ENCODE assay signal across 8 mouse cellular contexts in the genomic region with DNA sequence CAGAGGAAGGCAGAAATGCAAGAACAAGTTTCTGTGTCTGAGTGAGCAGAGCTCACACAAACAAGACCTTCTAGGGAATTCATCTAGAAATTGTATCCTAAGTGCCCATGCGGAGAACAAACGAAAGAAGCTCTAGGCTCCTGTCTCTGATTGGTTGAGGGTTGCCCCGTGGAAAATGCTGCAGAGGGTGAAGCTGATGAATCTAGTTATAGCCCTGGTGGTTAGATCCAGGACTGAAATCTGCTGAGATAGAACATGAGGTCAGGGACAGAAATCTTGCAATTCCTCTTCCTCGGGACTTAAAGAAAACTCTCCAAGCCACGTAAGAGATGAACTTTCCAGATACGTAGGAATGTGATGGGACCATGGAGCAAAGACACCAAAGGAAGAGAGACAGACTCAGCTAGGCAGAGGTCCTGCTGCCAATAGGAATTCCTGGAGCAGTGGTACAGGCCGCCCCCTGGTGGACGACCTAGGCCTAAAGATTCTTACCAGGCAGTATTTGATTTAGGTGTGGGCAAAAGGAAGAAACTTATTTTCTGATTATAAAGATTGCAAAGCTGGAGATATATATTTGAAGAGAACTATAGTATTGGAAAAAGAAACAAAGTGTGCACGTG. TPM values are rescaled to one million over a fixed set of nuclear protein-coding genes. Genes with fewer than 3 reads are reported as not detected.
DNase-seq lines count a peak whose midpoint lies in the region; ATAC-seq and TF ChIP-seq lines count a peak whose summit lies in the region.

No protein-coding gene starts in this region.

- H3K9ac ChIP-seq in hindbrain, embryonic 13.5 days: no peak overlapping the region
- no peak overlapping the region for H3K9ac ChIP-seq in embryonic facial prominence, embryonic 14.5 days (ENCODE audit: low read depth, low read length)
- no peak overlapping the region for H3K9ac ChIP-seq in neural tube, embryonic 11.5 days (ENCODE audit: low read length)

- peaks cover 9% of the 10 kb centered on the region for H3K4me1 ChIP-seq in hindbrain, embryonic 10.5 days (replicated peaks)
- H3K4me1 ChIP-seq in hindbrain, embryonic 13.5 days (replicated peaks): peaks cover 5% of the 10 kb centered on the region
- no peaks in the 10 kb centered on the region for H3K4me1 ChIP-seq in embryonic facial prominence, embryonic 14.5 days (ENCODE audit: control insufficient read depth, insufficient read depth, low read length)
- no peaks in the 10 kb centered on the region for H3K4me1 ChIP-seq in neural tube, embryonic 11.5 days (ENCODE audit: control insufficient read depth, insufficient read depth, low read length)
- peaks cover 6% of the 10 kb centered on the region; the same call in 1 of the 2 replicates for H3K4me1 ChIP-seq in testis, adult 2 months (ENCODE audit: control insufficient read depth, insufficient read depth, low read length)

- WGBS in hindbrain, embryonic 10.5 days: 24% methylated on average over 9 of the region's 9 CpGs
- 26% methylated on average over 9 of the region's 9 CpGs for WGBS in hindbrain, embryonic 13.5 days
- 20% methylated on average over 9 of the region's 9 CpGs for WGBS in embryonic facial prominence, embryonic 14.5 days
- 23% methylated on average over 9 of the region's 9 CpGs for WGBS in neural tube, embryonic 11.5 days

- peak; percentile 74 for DNase-seq in hindbrain, embryonic 10.5 days (ENCODE audit: low spot score)
- peak; percentile 40 to 71 for DNase-seq in adrenal gland, postnatal 4 days (ENCODE audit: low spot score in 2 of 2)
- peak; percentile 75 for DNase-seq in embryonic facial prominence, embryonic 14.5 days (ENCODE audit: low spot score)
- peak; percentile 86 for DNase-seq in heart, postnatal 4 days
- peak; percentile 69 to 82 for DNase-seq in left cerebral cortex, postnatal 14 days (ENCODE audit: low spot score in 2 of 2)
- peak; percentile 77 for DNase-seq in neural tube, embryonic 11.5 days (ENCODE audit: low spot score)

- no peak for ATAC-seq in hindbrain, embryonic 13.5 days (ENCODE audit: low FRiP score)
- no peak for ATAC-seq in embryonic facial prominence, embryonic 14.5 days (ENCODE audit: low read depth)
- ATAC-seq in neural tube, embryonic 11.5 days (ENCODE audit: insufficient read depth, low FRiP score, low TSS enrichment): no peak

- intact Hi-C loops in left cerebral cortex, postnatal 14 days (cut with DNase I): loop anchor here (10.0 kb wide), 1 partner anchor 199 kb away; no protein-coding TSS in a partner anchor

- TF ChIP-seq CTCF in testis, adult 2 months (IDR thresholded peaks at IDR 0.05; ENCODE audit: control insufficient read depth, insufficient read depth, insufficient replicate concordance, low read depth, low read length): peak; percentile 69; the same call in 1 of the 2 replicates

- H3K36me3 ChIP-seq in hindbrain, embryonic 10.5 days: no peaks in the 10 kb centered on the region
- H3K36me3 ChIP-seq in hindbrain, embryonic 13.5 days: no peaks in the 10 kb centered on the region
- no peaks in the 10 kb centered on the region for H3K36me3 ChIP-seq in embryonic facial prominence, embryonic 14.5 days (ENCODE audit: control insufficient read depth, insufficient read depth, low read length)
- H3K36me3 ChIP-seq in neural tube, embryonic 11.5 days (ENCODE audit: control insufficient read depth, insufficient read depth, low read length): no peaks in the 10 kb centered on the region
- H3K36me3 ChIP-seq in testis, adult 2 months (ENCODE audit: control insufficient read depth, insufficient read depth, low read length): no peaks in the 10 kb centered on the region

- H3K27me3 ChIP-seq in hindbrain, embryonic 10.5 days (ENCODE audit: insufficient read depth, poor library complexity, severe bottlenecking): no peaks in the 10 kb centered on the region; the same call in 1 of the 2 replicates
- peaks cover 8% of the 10 kb centered on the region for H3K27me3 ChIP-seq in hindbrain, embryonic 13.5 days
- H3K27me3 ChIP-seq in embryonic facial prominence, embryonic 14.5 days (replicated peaks; ENCODE audit: control insufficient read depth, insufficient read depth, low read length): no peaks in the 10 kb centered on the region
- H3K27me3 ChIP-seq in neural tube, embryonic 11.5 days (ENCODE audit: control insufficient read depth, insufficient read depth, low read length): no peaks in the 10 kb centered on the region
- H3K27me3 ChIP-seq in testis, adult 2 months (ENCODE audit: control insufficient read depth, insufficient read depth, low read length): no peaks in the 10 kb centered on the region

- no peak overlapping the region for H3K4me3 ChIP-seq in hindbrain, embryonic 10.5 days
- H3K4me3 ChIP-seq in hindbrain, embryonic 13.5 days: no peak overlapping the region
- H3K4me3 ChIP-seq in embryonic facial prominence, embryonic 14.5 days (ENCODE audit: low read depth, low read length): no peak overlapping the region
- no peak overlapping the region for H3K4me3 ChIP-seq in neural tube, embryonic 11.5 days (ENCODE audit: low read depth, low read length)
- no peak overlapping the region for H3K4me3 ChIP-seq in testis, adult 2 months (ENCODE audit: control insufficient read depth, low read depth, low read length)

- no peak for TF ChIP-seq POLR2A in testis, adult 2 months (IDR thresholded peaks at IDR 0.05; ENCODE audit: control insufficient read depth, low read depth, low read length)

- H3K4me2 ChIP-seq in hindbrain, embryonic 13.5 days: no peak overlapping the region
- H3K4me2 ChIP-seq in embryonic facial prominence, embryonic 14.5 days (ENCODE audit: low read depth, low read length): no peak overlapping the region
- no peak overlapping the region for H3K4me2 ChIP-seq in neural tube, embryonic 11.5 days (ENCODE audit: low read depth)

- H3K9me3 ChIP-seq in hindbrain, embryonic 10.5 days: no peaks in the 10 kb centered on the region
- H3K9me3 ChIP-seq in hindbrain, embryonic 13.5 days: no peaks in the 10 kb centered on the region
- H3K9me3 ChIP-seq in embryonic facial prominence, embryonic 14.5 days (ENCODE audit: control insufficient read depth, low read length): no peaks in the 10 kb centered on the region
- H3K9me3 ChIP-seq in neural tube, embryonic 11.5 days (ENCODE audit: control insufficient read depth, low read length): no peaks in the 10 kb centered on the region

- no peak overlapping the region for H3K27ac ChIP-seq in hindbrain, embryonic 10.5 days
- no peak overlapping the region for H3K27ac ChIP-seq in hindbrain, embryonic 13.5 days
- H3K27ac ChIP-seq in embryonic facial prominence, embryonic 14.5 days (replicated peaks; ENCODE audit: low read depth, low read length): no peak overlapping the region
- no peak overlapping the region for H3K27ac ChIP-seq in neural tube, embryonic 11.5 days (ENCODE audit: low read depth, low read length)
- H3K27ac ChIP-seq in testis, adult 2 months (ENCODE audit: control insufficient read depth, insufficient read depth, low read depth, low read length): no peak overlapping the region

RNA-seq across cellular contexts. Expression of gene Pla2g10, which starts 2.8 kb away (rescaled TPM):
- 0.27 and 0.51 TPM in 2 replicates for polyA plus RNA-seq in hindbrain, embryonic 10.5 days (2016; fragmentation: Nextera tagmentation; extraction: Ambion mirVana)
- 0.56 and 1.1 TPM in 2 replicates for polyA plus RNA-seq in hindbrain, embryonic 13.5 days (2015; fragmentation: Nextera tagmentation; extraction: Ambion mirVana)
- not detected for total RNA-seq in adrenal gland, postnatal 4 days (2021)
- polyA plus RNA-seq in embryonic facial prominence, embryonic 14.5 days (2014; fragmentation: Nextera tagmentation; extraction: Ambion mirVana): 0.16 and 0.46 TPM in 2 replicates
- total RNA-seq in heart, postnatal 4 days (2021): not detected
- not detected for total RNA-seq in left cerebral cortex, postnatal 14 days (2021)
- polyA plus RNA-seq in neural tube, embryonic 11.5 days (2014; fragmentation: Nextera tagmentation; extraction: Ambion mirVana): 0.26 TPM in 1 of 2 replicates, not detected in the other
- 176 and 193 TPM in 2 replicates for polyA plus RNA-seq in testis, adult 2 months (2012; rRNA removed)

RNA-seq across cellular contexts. Expression of gene Rrn3, which starts 46.9 kb away (rescaled TPM):
- polyA plus RNA-seq in hindbrain, embryonic 10.5 days (2016; fragmentation: Nextera tagmentation; extraction: Ambion mirVana): 96.5 and 104 TPM in 2 replicates
- 124 and 125 TPM in 2 replicates for polyA plus RNA-seq in hindbrain, embryonic 13.5 days (2015; fragmentation: Nextera tagmentation; extraction: Ambion mirVana)
- total RNA-seq in adrenal gland, postnatal 4 days (2021): 10 to 100 TPM; 46.6 to 49.3 TPM
- 43.3 and 46.9 TPM in 2 replicates for polyA plus RNA-seq in embryonic facial prominence, embryonic 14.5 days (2014; fragmentation: Nextera tagmentation; extraction: Ambion mirVana)
- 10 to 100 TPM; 46.7 to 49.4 TPM for total RNA-seq in heart, postnatal 4 days (2021)
- total RNA-seq in left cerebral cortex, postnatal 14 days (2021): 10 to 100 TPM; 41.7 to 44.2 TPM
- 119 and 124 TPM in 2 replicates for polyA plus RNA-seq in neural tube, embryonic 11.5 days (2014; fragmentation: Nextera tagmentation; extraction: Ambion mirVana)
- 5.4 and 6.3 TPM in 2 replicates for polyA plus RNA-seq in testis, adult 2 months (2012; rRNA removed)

Comparison
In these comparisons a context has a peak if more than half of its experiments do, and no peak if none do; other contexts are left out.
1. RNA of gene Pla2g10, which starts 2.8 kb away (polyA plus RNA-seq): 176 to 193 TPM in testis, adult 2 months; 0.56 to 1.1 TPM in hindbrain, embryonic 13.5 days, 0.16 to 0.46 TPM in embryonic facial prominence, embryonic 14.5 days, 0.27 to 0.51 TPM in hindbrain, embryonic 10.5 days and 0.26 TPM in neural tube, embryonic 11.5 days; every median in the first group is over 10 times any median in the second.
2. Peak in every context shown above with its lines, with median percentiles within 50 percentile points of each other: DNase-seq.